In genomic region chr11:19521721-19522120, GRCm38 (mm10) we compare ENCODE assay signal across 18 mouse cellular contexts.
"Had no signal": no experiment of that assay in that cellular context is flagged by ENCODE, and none has a peak within 500 bp of the region (broad histone marks: within the 10 kb centered on the region; RNA-seq: fewer than 3 reads in every experiment).

No protein-coding gene starts in this region.

- H3K27ac ChIP-seq: midbrain, embryonic 10.5 days; midbrain, embryonic 12.5 days; neural tube, embryonic 13.5 days; neural tube, embryonic 15.5 days had no signal

- H3K9ac ChIP-seq: lung, embryonic 14.5 days; midbrain, embryonic 12.5 days; neural tube, embryonic 13.5 days; neural tube, embryonic 15.5 days had no signal

- H3K27me3 ChIP-seq: neural tube, embryonic 13.5 days; neural tube, embryonic 15.5 days had no signal

- H3K9me3 ChIP-seq: midbrain, embryonic 10.5 days; midbrain, embryonic 12.5 days; neural tube, embryonic 13.5 days; neural tube, embryonic 15.5 days had no signal

- H3K36me3 ChIP-seq: midbrain, embryonic 10.5 days; midbrain, embryonic 12.5 days; neural tube, embryonic 13.5 days; neural tube, embryonic 15.5 days had no signal

- DNase-seq: lung, adult 18-20 months; lung, embryonic 14.5 days; lung, postnatal 10 days; lung, postnatal 4 days; midbrain, embryonic 14.5 days; retina, postnatal 1 day; right cerebral cortex, adult 18-20 months; right cerebral cortex, postnatal 25 days; right cerebral cortex, postnatal 4 days; spleen, adult 18-20 months; thymus, adult 18-20 months; thymus, postnatal 14 days; thymus, postnatal 36 days had no signal

- H3K4me3 ChIP-seq: midbrain, embryonic 10.5 days; midbrain, embryonic 12.5 days; myocyte; neural tube, embryonic 13.5 days; neural tube, embryonic 15.5 days had no signal

- H3K4me2 ChIP-seq: lung, embryonic 14.5 days; midbrain, embryonic 12.5 days; neural tube, embryonic 13.5 days; neural tube, embryonic 15.5 days had no signal
